Mouse (Mus musculus): ENCODE results near the gene Plac8. TPM values are rescaled to one million over a fixed set of nuclear protein-coding genes. Genes with fewer than 3 reads are reported as not detected.
A peak's percentile ranks its signal among the peaks of the same experiment; 100 is the strongest.

The Plac8 gene
- polyA plus RNA-seq, 1 experiment from 2014 or later: 91.5 TPM

- no peak overlapping the region for H3K27ac ChIP-seq (ENCODE audit: low read length)
- peaks cover 9% of the 10 kb centered on the region; the same call in 1 of the 2 replicates for H3K36me3 ChIP-seq (ENCODE audit: insufficient read depth, low read length)
- H3K4me1 ChIP-seq (ENCODE audit: insufficient read depth, low read length): peaks cover 11% of the 10 kb centered on the region
- H3K9me3 ChIP-seq (ENCODE audit: low read length): no peaks in the 10 kb centered on the region
- ATAC-seq (ENCODE audit: low FRiP score, low TSS enrichment): no peak
- H3K4me3 ChIP-seq (ENCODE audit: low read length): no peak overlapping the region
- 84% methylated on average over 1 of the region's 1 CpGs for WGBS
- no peaks in the 10 kb centered on the region for H3K27me3 ChIP-seq (ENCODE audit: insufficient read depth, low read length)
- H3K9ac ChIP-seq (replicated peaks; ENCODE audit: low read length): no peak overlapping the region
- H3K4me2 ChIP-seq (replicated peaks; ENCODE audit: low read depth, low read length): no peak overlapping the region
Observed at GRCm38 (mm10) chr5:100523331-100523730, 48.7 kb downstream of the Plac8 start.

DNA sequence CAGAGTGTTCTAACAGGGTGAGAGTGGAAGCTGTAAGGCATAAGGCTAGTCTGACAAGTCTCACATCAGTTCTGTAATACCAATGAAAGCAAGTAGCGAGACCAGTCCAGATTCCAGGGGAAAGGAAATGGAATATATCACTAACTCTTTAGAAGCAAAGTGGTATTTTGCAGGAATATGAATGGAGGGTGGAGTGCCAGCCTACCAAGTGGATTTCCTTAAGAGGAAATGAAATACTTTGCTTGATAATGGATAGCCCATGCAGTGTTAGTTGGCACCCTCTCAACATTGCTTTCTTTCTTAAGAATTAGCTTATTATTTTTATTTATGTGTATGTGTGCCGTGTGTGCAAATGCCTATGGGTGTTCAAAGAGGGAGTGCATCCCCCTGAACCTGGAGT is 51.8 kb downstream of the Plac8 start:
- 86% methylated on average over 2 of the region's 2 CpGs for WGBS
- Histone ChIP-seq H3K27ac (ENCODE audit: low read length) (no peak overlapping the region), H3K9me3 (ENCODE audit: low read length) (no peaks in the 10 kb centered on the region), H3K4me3 (ENCODE audit: low read length) (0 out of 2 replicates have a peak overlapping the region, but pooled peaks have one; percentile 8), H3K27me3 (ENCODE audit: insufficient read depth, low read length) (no peaks in the 10 kb centered on the region), H3K9ac (replicated peaks; ENCODE audit: low read length) (0 out of 2 replicates have a peak overlapping the region, but pooled peaks have one; percentile 26), H3K36me3 (ENCODE audit: insufficient read depth, low read length) (peaks cover 9% of the 10 kb centered on the region; the same call in 1 of the 2 replicates), H3K4me1 (ENCODE audit: insufficient read depth, low read length) (peaks cover 16% of the 10 kb centered on the region), H3K4me2 (replicated peaks; ENCODE audit: low read depth, low read length) (peak overlapping the region; percentile 15; the same call in 1 of the 2 replicates)
- ATAC-seq (ENCODE audit: low FRiP score, low TSS enrichment): no peak

DNA sequence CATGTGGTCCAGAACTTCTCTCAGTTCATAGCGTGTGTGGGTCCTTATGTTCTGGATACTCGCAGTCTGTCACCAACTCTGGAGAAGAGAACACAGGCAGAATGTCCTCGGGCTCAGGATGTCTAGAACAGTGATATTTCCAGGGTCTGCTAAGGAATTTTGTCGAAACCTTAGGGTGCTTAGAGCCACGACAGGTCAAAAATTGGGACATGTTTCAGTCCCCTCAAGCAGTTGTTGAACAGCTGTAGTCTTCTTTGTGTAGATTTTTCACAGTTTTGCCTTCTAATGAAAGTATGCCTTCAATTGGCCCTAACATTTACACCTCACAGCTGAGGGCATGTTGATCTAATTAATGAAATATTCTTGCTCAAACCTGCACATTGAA is 53.0 kb downstream of the Plac8 start:
- peak overlapping the region; percentile 87 for H3K4me2 ChIP-seq (replicated peaks; ENCODE audit: low read depth, low read length)
- H3K27ac ChIP-seq (ENCODE audit: low read length): peak overlapping the region; percentile 78
- H3K4me3 ChIP-seq (ENCODE audit: low read length): peak overlapping the region; percentile 71
- peak overlapping the region; percentile 85 for H3K9ac ChIP-seq (replicated peaks; ENCODE audit: low read length)
- peaks cover 5% of the 10 kb centered on the region; the same call in 1 of the 2 replicates for H3K36me3 ChIP-seq (ENCODE audit: insufficient read depth, low read length)
- H3K4me1 ChIP-seq (ENCODE audit: insufficient read depth, low read length): peaks cover 16% of the 10 kb centered on the region
- H3K9me3 ChIP-seq (ENCODE audit: low read length): no peaks in the 10 kb centered on the region
- peak; percentile 10; the same call in 1 of the 2 replicates for ATAC-seq (ENCODE audit: low FRiP score, low TSS enrichment)
- 8% methylated on average over 5 of the region's 5 CpGs for WGBS
- H3K27me3 ChIP-seq (ENCODE audit: insufficient read depth, low read length): no peaks in the 10 kb centered on the region

- Histone ChIP-seq H3K4me2 (replicated peaks; ENCODE audit: low read depth, low read length) (peak within 1 kb of the TSS; percentile 87), H3K9me3 (ENCODE audit: low read length) (no peaks in the 10 kb centered on the region), H3K9ac (replicated peaks; ENCODE audit: low read length) (peak within 1 kb of the TSS; percentile 85), H3K36me3 (ENCODE audit: insufficient read depth, low read length) (peaks cover 5% of the 10 kb centered on the region; the same call in 1 of the 2 replicates), H3K4me3 (ENCODE audit: low read length) (peak within 1 kb of the TSS; percentile 71), H3K27me3 (ENCODE audit: insufficient read depth, low read length) (no peaks in the 10 kb centered on the region), H3K27ac (ENCODE audit: low read length) (peak within 1 kb of the TSS; percentile 78), H3K4me1 (ENCODE audit: insufficient read depth, low read length) (peaks cover 20% of the 10 kb centered on the region)
- peak; percentile 100 for ATAC-seq (ENCODE audit: low FRiP score, low TSS enrichment)
- WGBS: under 1% methylated on average over 64 of the region's 64 CpGs
Observed at GRCm38 (mm10) chr5:100518049-100519026, 53.7 kb downstream of the Plac8 start, which contains the start of gene Cops4. Gene Cops4 (plus strand): TSS chr5:100518309.

GRCm38 (mm10) chr5:100512576-100512975 is 59.5 kb downstream of the Plac8 start:
- H3K27me3 ChIP-seq (ENCODE audit: insufficient read depth, low read length): no peaks in the 10 kb centered on the region
- H3K4me3 ChIP-seq (ENCODE audit: low read length): no peak overlapping the region
- H3K4me2 ChIP-seq (replicated peaks; ENCODE audit: low read depth, low read length): no peak overlapping the region
- ATAC-seq (ENCODE audit: low FRiP score, low TSS enrichment): no peak
- no peak overlapping the region for H3K9ac ChIP-seq (replicated peaks; ENCODE audit: low read length)
- H3K4me1 ChIP-seq (ENCODE audit: insufficient read depth, low read length): peaks cover 7% of the 10 kb centered on the region
- no peaks in the 10 kb centered on the region for H3K36me3 ChIP-seq (ENCODE audit: insufficient read depth, low read length)
- H3K9me3 ChIP-seq (ENCODE audit: low read length): no peaks in the 10 kb centered on the region
- no peak overlapping the region for H3K27ac ChIP-seq (ENCODE audit: low read length)

GRCm38 (mm10) chr5:100509247-100509646 is 62.8 kb downstream of the Plac8 start:
- ATAC-seq (ENCODE audit: low FRiP score, low TSS enrichment): no peak
- no peaks in the 10 kb centered on the region for H3K36me3 ChIP-seq (ENCODE audit: insufficient read depth, low read length)
- no peak overlapping the region for H3K4me3 ChIP-seq (ENCODE audit: low read length)
- H3K4me1 ChIP-seq (ENCODE audit: insufficient read depth, low read length): peaks cover 4% of the 10 kb centered on the region; the same call in 1 of the 2 replicates
- no peak overlapping the region for H3K4me2 ChIP-seq (replicated peaks; ENCODE audit: low read depth, low read length)
- H3K27me3 ChIP-seq (ENCODE audit: insufficient read depth, low read length): no peaks in the 10 kb centered on the region
- H3K9me3 ChIP-seq (ENCODE audit: low read length): no peaks in the 10 kb centered on the region
- no peak overlapping the region for H3K27ac ChIP-seq (ENCODE audit: low read length)
- H3K9ac ChIP-seq (replicated peaks; ENCODE audit: low read length): no peak overlapping the region
- WGBS: 73% methylated on average over 11 of the region's 11 CpGs

Other genes starting within 250 kb of the Plac8 start
- 174 and 191 TPM in 2 replicates for gene Sec31a, start 156.0 kb downstream of the Plac8 start, polyA plus RNA-seq (2015; fragmentation: Nextera tagmentation; extraction: Ambion mirVana)
- gene Lin54, start 71.6 kb downstream of the Plac8 start, polyA plus RNA-seq (2015; fragmentation: Nextera tagmentation; extraction: Ambion mirVana): 11.2 and 12.1 TPM in 2 replicates
- 191 and 193 TPM in 2 replicates for gene Cops4, start 53.9 kb downstream of the Plac8 start, polyA plus RNA-seq (2015; fragmentation: Nextera tagmentation; extraction: Ambion mirVana)
- 68.5 and 70.3 TPM in 2 replicates for gene Coq2, start 102.9 kb upstream of the Plac8 start, polyA plus RNA-seq (2015; fragmentation: Nextera tagmentation; extraction: Ambion mirVana)
- 4.0 and 4.5 TPM in 2 replicates for gene Hpse, start 147.5 kb upstream of the Plac8 start, polyA plus RNA-seq (2015; fragmentation: Nextera tagmentation; extraction: Ambion mirVana)
- gene Helq, start 226.4 kb upstream of the Plac8 start, polyA plus RNA-seq (2015; fragmentation: Nextera tagmentation; extraction: Ambion mirVana): 12.9 and 16.5 TPM in 2 replicates
- gene Mrps18c, start 226.4 kb upstream of the Plac8 start, polyA plus RNA-seq (2015; fragmentation: Nextera tagmentation; extraction: Ambion mirVana): 137 and 142 TPM in 2 replicates
- gene Abraxas1, start 248.7 kb upstream of the Plac8 start, polyA plus RNA-seq (2015; fragmentation: Nextera tagmentation; extraction: Ambion mirVana): 29.7 and 32.4 TPM in 2 replicates

Measured in kidney, embryonic 16.5 days (tissue).